Mouse (Mus musculus) kidney, postnatal 25 days (tissue): ENCODE measurements at regions not wholly inside any gene's neighbourhood (a gene's known extent, or its start where the extent isn't known, plus 50 kb on each side); places are given as distances from the start of the nearest gene placed in this dataset.

ENCODE experiments used
- DNase-seq, 2 experiments: peaks; one replicate each; pipeline ENCODE4 v3.0.0; 2021; ENCODE audit warnings: mixed read lengths in 2 of 2

DNA sequence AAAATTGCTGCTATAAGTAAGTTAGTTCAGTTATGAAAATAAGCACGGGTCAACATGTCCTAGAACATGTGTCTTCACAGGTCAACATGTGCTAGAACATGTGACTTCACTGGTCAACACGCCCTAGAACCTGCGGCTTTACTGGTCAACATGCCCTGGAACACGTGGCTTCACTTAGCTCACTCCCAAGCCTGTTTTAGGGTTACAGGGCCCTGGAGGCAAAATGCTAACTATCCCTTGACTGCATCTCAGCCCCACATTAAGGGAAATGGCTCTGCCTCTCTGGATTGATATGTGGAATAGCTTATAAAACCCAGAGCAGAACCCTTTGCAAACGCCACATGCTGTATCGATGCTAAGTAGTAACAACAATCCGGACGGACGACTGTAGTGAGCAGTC is 67.8 kb downstream of the Nkx6-1 start:
- DNase-seq = no peak

DNA sequence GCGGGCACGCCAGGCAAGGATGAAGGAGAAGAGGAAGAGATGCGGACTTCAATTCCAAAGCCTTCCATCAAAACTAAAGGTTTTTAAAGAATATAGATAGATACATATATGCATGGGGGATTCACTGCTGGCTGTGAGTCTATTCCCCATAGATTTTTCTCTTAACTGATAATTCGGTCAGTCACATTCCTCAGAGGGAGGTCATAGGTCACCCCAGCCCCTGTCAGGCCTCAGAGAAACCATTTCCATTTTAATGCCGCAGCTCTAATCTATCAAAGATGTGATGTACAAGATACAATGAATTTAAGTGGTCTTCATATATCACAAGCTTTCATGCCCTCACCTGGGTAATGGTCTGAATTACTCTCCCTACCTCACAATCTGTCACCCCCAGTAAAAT is 73.6 kb downstream of the Nkx6-1 start:
- DNase-seq = no peak

DNA sequence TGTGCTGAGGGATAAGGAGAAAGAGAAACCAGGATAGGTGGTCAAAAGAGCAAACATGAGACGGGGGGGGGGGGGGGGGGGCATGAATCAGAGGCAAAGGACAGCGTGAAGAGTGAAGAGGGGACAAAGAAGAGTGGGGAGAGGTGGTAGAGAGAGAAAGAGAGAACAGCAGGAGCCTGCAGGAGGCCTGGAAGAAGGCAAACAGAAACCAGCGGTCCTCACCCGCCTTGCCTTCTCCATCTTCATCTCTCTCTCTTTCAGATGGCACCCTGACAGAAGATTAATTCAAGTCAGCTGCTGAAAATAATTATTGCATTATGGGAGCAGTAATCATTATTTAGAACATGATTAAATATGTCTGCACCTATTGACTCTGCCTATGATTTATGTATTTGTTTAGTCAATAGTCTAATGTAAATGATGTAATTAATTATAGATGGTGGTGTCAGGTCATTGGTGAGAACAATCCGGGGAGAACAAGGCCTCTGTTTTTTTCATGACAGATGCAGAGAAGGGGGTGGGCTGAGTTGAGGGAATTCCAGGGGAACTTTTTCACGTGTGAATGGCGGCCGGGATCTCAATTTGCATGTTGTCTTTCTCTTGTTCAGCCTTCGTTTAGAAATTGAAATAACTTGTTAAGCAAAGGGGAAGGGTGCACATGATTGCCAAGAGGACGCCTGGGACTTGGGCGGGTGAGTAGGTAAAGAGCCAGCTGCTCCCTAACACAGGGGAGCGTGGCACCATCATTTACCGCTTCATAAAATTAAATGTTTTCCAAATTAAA is 74.3 kb downstream of the Nkx6-1 start:
- no peak for DNase-seq

DNA sequence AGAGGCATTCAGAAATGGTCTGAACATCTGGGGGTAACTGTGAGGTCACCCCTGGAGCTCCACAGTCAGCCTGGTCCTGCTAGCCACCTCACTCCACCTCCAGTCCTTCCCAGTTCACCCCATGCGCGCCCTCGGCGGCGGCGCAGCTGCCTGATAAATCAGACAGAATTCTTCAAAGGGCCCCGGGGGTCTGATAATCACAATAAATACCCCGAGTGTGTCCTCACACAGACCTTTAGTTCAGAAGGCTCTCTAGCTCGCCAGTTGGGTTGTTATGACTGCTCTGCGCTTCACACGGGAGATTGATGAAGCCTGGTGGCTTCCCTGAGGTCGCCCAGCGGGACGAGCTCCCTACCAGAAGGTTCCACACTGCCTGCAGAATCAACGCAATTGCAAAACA is 91.8 kb downstream of the Nkx6-1 start:
- no peak for DNase-seq

DNA sequence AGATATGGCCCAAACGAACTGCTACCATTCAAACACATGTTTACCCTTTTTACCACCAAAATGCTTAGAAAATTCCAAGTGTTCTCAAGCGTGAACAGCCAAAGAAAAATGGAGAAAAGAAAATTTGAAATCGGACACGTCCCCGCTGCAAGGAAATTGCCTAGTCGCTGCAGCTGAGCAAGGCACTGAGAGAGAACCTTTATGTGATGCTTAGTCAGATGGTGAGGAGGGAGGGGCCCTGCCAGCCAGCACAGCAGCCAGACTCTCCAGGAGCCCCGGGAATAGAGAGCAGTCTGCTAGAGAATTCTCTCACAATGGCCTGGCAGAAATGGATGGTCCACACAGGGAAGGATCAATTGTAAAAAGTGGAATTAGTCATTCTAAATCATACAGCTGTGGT is 99.0 kb downstream of the Nkx6-1 start:
- no peak for DNase-seq

DNA sequence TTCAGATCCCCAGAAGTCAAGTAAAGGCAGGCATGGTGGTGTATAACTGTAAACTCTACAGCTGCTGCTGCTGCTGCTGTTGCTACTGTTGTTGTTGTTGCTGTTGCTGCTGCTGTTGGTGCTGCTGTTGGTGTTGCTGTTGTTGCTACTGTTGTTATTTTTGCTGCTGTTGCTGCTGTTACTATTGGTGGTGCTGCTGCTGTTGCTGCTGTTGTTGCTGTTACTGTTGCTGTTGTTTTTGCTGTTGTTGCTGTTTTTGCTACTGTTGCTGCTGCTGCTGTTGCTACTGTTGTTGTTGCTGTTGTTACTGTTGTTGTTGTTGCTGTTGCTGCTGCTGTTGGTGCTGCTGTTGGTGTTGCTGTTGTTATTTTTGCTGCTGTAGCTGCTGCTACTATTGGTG is 104.4 kb downstream of the Nkx6-1 start:
- no peak for DNase-seq

DNA sequence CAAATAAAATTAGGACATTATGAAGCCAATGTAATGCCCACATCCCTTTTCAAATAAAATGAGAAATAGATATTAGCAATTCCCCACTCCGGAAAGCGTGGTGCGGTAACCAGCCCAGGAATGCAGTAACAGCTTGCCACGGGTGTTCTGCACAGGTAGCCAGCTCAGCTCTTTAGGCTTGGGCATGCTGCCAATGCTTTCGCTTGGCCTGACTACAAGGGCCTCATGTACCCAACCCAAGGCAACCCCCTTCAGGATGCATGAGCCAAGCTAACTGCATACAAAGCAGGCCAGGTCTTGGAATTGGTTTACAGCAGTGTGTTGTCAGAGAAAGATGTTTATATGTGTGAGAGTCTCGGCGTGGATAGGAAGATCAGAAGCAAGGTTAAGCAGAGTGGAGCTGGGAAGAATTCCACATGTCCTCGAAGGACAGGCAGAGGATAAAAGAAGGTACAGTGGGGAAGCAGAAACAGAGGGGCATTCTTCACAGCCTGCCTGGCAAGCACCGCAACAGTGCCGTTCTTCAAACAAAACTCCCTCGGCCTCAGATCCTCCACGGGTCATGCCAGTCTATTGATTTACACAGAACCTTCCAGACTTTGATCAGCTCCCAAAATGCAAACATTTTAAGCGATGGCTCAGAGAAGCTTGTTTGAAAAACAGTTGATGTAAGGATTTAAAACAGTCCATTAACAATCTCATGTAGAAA is 106.4 kb downstream of the Nkx6-1 start:
- DNase-seq = peak; percentile 72 to 80

DNA sequence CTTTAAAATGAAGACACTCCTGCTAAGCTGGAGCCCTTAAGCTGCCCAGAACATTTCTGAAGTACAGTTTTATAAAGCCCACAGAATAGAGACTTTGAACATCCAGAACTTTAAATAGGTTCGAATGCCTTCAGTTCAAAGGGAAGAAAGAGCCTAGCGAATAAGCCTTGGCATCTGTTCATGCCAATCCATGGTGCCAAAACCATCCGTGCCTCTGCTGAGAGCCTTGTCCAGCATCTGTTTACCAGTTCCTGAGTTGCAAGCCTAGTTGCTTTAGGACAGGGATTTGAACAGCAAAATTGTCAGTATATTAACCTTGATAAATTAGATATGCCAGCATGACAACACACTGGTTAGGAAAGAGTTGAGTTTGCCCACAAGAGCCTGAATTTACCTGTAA is 107.6 kb downstream of the Nkx6-1 start:
- no peak for DNase-seq

DNA sequence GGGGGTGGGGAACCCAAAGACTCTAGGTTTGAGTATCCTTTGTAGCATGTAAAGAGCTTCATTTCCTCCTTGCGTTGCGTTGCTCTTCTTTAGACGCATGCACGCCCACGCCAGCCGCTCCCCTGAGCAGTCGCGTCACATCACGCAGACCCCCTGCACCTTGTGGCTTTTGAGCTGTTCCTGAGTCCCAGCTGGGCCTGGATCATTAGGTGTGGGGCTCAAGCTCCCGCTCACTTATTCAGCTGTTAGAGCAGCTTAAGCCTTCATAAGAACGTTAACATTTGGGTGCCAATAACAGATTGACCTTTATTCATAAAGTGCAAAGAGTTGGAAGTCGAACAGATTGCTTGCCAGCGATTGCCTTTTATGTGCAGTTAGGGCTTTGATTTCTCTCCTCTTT is 121.5 kb downstream of the Nkx6-1 start:
- no peak for DNase-seq

DNA sequence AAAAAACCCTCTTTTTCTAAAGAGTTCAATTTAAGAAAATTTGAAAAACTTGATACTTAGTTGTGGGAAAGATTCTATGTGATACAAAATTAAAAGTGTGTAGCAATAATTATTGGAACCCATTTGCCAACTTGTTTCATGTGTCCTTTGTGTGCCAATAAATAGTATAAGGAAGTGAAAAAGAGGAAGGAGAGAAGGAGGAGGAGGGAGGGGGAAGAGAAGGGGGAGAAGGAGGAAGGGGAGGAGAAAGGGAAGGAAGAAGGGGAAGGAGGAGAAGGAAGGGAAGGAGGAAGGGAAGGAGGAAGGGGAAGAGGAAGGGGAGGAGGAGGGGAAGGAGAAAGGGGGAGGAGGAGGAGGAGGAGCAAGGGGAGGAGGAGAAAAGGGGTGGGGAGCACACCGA is 125.0 kb downstream of the Nkx6-1 start:
- DNase-seq = no peak

DNA sequence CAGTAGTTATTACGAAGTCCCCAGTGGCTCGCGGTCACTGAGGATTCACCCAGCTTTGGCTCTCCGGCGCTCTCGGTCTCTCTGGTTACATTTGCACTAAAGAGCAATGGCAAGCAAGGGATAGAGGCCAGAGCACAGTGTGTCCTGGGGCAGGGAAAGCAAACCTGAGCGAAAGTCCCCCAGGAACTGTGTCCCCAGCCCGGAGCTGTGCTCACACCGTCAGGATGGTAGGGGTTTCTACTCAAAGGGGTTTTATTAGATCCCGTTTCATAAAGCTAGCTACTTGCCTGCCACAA is 125.6 kb downstream of the Nkx6-1 start:
- DNase-seq = no peak

DNA sequence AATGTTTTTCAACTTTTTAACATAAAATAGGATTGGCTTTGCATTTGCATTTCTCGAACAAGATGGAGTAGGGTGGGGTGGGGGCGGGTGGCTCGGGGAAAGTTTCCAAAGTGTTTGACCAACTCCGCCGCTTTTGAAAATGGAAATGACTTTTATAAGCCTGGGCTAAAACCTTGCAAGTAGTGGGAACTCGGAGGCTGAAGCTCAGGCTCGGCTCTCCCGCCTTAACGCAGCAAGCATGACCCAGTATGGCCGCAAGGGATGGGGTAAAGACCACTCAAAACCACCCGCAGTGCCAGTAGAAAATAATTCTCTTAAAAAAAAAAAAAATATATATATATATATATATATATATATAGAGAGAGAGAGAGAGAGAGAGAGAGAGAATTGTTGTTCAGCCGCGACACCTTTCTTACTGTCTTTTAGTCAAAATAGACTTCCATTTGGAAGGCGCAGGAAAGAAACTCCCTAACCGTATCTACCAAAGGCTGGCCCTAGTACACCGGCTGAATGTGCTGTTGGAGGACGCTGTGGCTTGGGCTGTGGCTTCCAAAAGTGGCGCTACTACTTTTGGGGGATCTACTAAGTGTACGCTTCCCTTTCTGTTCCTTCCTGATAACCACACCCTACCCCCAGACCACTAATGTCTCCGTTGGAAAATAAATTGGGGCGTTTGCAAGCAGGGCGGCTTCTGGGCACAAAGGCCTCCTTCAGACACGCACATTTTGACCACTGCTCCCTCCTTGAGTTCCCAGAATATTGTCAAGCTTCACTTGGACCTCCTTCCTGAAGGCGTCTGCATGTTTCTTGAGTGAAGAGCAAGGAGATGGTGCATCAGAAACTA is 126.2 kb downstream of the Nkx6-1 start:
- DNase-seq = no peak

DNA sequence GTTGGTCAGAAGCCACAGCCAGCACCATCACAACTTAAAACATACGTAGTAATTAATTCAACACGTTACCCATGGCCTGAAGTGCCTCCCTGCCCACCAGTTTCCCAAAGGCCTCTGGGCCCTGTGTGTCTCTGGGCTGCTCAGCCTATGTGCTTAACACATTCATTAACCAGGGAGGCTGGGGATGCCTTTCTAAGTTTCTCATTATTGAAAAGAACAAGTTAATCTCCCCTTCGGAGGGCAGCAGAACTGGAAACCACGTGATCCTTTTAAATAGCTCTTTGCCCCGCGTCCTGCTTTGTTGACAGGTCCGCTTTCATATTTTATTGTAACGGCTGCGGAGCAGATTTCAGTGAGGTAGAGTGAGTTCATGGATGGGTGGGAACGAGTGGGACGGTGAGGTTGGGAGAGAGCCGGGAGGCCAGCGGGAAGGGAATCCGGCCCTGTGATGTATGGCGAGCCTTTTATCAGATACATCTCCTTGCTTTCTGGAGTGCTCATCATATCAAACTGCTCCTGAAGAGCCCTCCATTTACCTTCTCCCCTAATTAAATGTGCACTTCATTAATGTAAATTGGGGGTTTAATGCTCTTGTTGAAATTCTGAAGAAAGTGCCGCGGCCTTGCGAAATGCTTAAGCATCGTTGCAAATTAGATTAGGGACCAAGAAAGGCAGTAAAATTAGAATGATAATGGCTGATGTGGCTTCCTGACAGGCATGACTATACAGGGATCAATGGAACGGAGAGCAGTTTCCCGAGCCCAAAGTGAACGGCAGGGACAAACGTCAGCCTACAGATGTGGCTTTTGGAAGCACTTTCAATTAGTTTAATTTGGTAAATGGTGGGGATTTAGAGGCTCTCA is 127.0 kb downstream of the Nkx6-1 start:
- DNase-seq = no peak

DNA sequence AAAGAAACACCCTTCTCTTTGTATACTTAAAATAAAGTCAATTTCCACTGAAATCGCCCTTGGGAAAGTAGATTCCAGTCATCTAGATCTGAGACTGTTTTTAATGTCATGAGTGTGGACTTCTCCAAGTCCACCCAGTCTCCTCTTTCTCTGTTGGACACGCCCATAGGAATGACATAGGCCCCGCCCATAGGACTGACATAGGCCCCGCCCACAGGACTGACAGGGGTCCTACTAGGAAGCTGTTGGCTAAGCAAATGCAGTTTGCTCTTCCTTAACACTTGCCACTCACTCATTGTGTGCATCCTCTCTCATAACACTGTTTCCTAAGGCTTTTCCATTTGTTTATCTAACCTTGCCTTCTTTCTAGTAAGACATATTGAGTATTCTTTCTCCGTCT is 129.3 kb downstream of the Nkx6-1 start:
- DNase-seq = no peak

DNA sequence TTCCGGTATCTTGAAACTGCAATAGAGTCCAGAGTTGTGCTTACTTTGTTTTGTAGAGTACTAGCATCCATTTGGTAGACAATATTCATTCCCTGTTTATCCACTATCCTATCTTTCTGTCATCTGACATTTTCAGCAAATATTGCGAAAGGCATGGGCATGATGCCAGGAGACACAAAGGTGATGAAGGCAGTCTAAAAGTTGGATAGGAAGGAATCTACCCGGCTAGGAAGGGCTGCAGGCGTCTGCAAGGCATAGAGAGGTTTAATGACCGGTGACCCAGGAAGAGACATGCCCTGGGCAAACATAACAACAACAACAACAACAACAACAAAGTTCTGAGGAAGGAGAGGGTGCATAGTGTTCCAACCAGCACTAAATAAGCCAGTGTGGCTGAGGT is 139.4 kb downstream of the Nkx6-1 start:
- peak; percentile 45 to 60 for DNase-seq

DNA sequence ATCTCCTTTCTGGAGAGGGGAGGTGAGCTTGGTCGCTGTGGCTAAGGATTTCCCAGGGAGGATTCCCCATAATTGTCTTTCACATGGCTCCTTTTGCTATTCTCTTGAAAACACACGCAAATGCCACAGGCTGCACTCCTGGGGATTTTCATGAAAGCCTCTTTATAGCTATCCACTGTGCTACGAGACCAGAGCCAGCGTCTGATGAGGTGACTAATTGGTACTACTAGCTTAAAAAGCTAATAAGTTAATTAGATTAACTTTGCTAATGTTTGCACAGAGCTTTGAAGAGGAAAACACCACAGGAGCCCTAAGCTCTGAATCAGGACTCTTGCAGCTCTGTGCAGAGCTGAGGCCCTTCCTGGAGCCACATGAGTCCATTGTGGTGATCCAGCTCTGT is 140.1 kb downstream of the Nkx6-1 start:
- no peak for DNase-seq

DNA sequence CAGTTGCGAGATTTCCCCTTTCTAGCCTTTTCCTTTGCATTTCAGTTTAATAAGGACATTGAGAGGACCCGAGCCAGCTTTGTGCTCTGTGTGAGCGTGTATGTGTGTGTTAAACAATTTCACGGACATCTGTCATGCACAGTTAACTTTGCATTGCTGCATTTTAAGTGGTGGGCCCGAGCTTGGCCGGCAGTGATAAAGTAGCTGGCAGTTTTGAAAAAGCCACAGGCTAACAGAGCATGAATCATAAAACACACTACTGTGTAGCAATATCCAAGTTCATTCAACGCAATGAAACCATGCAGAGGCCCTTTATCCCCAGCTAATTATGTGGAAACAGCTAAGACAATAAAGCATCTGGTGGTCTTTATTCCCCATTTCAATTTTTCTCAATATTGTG is 140.9 kb downstream of the Nkx6-1 start:
- no peak for DNase-seq

DNA sequence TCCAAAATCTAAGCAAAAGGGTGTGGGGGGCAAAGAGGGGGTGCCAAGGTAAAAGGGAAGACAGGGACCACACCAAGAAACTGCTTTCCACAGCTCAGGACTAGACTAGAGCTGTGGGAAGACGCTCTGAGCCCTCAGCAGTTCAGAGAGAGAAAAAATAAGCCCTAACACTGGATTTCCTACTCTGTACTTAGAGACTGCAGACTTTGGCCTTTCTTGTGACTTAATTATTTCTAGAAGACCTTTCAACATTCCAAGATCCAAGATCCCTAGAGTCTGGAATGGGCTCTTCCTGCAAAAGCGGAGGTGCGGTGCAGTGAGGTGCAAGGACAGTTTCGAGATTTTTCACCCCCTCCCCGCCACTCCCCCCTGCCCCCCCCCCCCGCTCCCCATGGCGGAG is 141.3 kb downstream of the Nkx6-1 start:
- no peak for DNase-seq

DNA sequence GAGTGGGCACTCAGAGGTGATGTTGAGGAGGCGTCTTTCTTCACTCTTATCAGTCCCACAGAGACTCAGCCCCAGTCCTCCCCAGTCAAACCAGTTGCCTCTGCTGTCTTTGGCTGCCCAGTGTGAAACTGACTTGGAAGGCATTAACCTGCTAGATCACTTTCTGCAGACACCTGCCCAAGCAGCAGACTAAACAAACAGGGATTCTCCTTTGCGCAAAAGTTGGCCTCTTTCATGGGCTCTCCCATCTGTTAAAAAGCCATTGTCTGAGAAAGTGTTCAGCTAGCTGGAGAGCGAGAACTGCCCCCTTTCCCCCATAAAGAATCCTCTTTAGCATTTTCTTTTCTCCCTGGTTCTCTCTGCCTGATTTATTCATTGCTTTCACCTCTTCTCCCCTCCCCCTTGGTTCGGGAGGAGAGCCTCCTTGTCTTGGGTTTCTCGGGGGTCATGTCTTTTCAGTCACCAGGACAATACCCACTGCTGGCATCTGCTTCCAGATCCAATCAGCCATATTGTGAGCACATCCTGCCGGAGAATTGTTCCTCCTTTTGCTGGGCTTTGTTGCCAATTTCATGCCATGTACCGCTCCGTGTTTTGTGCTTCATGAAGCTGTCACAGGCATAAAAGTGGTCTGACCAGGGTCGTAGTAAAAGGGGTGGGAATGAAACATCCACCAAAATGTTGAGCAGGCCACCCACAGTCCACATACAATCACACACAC is 143.7 kb downstream of the Nkx6-1 start:
- DNase-seq = no peak

DNA sequence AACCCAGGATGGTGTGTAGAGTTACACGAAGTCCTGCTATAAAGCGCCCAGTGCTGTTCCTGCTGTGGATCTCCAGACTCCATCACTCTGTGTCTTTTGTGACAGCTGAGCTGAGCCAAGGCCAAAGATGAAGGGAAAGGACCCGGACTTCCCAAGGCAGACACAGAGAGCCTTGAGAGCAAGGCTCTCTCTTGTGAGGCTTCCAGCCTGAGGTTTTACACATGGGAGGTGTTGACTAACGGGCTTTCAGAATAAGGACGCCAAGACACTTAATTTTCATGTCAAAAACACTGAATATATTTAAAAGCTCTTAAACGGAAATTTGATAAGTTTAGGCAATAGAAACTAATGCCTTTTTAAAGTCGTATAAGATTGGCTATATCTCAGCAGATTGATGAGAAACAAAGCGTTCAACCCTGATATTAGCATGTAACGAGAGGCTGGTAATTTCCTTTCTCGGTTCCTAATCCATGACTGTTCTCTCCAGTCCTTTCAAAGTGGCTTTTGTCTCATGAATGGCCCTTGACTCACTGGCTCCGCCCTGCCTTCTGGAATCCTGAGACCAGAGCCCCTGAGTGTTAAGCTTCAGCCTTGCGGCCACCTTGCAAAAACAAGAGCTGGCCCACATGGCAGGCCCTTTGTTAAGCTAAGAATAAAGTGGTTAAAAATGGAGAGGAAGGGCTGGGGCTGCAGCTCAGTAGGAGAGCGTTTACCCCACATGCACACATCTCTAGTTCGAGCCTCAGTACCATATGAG is 145.8 kb downstream of the Nkx6-1 start:
- no peak for DNase-seq

DNA sequence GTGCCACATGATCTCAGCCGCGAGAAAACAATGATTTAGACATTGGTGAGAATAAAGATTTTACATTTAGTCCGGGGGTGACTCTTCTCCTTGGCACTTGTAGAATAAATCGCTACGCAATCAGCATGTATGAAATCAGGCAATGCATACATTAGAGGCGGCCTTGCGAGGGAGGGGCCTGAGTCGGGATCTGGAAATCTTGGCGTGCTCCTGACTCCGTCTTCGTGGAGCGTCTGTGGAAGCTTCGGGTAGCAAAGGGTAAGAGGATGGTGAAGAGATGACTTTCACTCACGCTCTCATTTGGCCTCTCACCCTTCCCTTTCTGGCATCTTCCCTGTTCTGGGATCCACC is 167.1 kb downstream of the Nkx6-1 start:
- DNase-seq = no peak
